Mouse (Mus musculus) monocyte, adult 2 months (primary cell): ENCODE data around the gene BC048403.
"Not testable (repeated sequence)": the region's sequence is repeated elsewhere in the genome, so short reads cannot be mapped to it uniquely, and the experiment has no call there.

Experiments
- DNase-seq, 2 experiments: peaks; one replicate each; pipeline ENCODE4 v3.0.0; 2022; ENCODE audit warnings: low spot score in 2 of 2, low read depth in 1 of 2

Gene BC048403

DNA sequence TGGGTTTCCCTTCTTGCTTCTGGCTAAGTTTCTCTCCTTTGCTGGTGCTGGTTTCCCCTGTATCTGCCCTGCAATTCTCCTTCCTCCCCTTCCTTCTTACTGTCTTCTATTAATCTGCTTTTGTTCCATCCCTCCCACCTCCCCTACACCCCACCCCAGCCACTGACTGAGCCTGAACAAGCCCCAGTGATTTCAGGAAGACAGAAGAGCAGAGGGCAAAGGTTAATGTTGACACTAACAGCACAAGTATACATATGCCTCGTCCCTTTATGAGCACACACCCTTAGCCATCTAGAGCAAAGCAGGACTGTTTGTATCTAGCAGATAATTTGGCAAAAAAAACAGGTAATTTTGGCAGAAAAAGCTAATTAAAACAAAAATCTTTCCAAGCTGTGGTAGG lies 16.1 kb downstream of the BC048403 start:
- DNase-seq, result no peak

DNA sequence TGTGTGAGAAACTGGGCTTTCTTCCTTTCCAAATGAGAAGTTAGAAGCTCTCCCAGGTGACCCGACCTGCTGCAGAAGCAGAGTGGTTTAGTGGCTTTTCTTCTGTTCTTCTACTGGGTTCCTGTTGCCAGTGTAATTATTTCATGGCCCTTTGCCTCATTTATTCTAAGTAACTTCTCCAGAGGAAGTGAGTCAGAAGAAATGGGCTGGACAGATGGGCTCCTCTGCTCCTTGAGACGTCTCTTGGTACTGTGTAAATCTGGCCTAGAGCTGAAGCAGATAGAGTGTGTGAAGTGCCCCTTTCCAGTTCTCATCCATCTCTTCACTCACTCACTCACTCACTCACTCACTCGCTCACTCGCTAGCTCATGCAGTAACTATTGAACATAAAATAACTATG lies 16.9 kb downstream of the BC048403 start:
- no peak for DNase-seq

DNA sequence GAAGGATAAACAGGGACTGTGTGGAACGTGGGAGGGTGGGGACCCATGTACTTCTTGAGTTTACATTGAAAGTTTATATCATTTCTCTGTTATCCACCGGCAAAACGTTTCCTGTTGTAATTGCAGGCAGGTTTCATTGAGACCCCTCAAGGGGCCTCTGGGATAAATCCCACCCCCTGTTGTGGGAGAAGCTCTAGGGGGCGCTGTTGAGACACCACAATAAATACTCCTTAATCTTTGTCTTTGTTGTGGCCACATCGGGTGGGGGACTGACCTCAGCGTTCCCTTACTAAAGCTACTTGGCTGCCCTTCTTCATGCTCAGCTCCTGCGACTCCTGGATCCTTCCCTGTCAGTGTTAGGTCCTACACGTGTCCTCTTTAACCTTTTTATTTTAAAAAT lies 19.4 kb downstream of the BC048403 start:
- DNase-seq, result no peak

DNA sequence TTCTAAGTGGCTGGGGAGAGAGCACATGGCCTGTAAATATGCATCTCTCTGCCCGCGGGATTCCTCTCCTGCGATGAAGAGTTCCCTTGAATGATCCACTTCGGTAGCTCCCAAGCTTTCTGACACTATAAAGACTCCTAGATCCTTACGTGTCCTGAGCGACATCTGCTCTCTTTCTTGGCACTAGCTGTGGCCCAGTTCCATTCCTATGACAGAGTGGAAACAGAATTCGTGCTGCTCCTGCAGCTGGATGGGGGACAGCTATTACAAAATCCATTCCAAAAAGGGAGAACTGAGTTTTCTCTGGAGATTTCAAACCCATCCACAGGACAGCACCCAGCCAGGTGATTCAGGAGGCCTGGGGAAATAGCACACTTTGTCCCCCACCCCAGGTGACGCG lies 22.4 kb downstream of the BC048403 start:
- DNase-seq, result no peak

DNA sequence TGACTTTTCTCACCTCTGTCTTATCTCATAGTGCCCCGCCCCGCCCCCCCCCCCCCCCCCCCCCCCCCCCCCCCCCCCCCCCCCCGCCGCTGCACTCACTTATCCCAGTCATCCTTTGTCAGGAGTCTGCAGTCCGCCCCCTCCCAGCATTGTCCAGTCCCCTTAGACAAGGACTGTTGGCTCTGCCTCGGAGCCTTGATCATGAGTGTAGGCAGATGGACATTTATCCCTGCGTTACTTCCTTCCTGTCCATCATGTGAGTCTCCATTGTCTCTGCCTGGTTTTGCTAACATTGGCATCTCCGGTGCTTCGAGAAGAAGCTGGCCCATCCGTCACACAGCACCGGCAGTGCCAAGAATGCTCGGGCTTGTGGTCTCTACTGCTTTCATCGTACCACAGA lies 23.5 kb downstream of the BC048403 start:
- no peak for DNase-seq

DNA sequence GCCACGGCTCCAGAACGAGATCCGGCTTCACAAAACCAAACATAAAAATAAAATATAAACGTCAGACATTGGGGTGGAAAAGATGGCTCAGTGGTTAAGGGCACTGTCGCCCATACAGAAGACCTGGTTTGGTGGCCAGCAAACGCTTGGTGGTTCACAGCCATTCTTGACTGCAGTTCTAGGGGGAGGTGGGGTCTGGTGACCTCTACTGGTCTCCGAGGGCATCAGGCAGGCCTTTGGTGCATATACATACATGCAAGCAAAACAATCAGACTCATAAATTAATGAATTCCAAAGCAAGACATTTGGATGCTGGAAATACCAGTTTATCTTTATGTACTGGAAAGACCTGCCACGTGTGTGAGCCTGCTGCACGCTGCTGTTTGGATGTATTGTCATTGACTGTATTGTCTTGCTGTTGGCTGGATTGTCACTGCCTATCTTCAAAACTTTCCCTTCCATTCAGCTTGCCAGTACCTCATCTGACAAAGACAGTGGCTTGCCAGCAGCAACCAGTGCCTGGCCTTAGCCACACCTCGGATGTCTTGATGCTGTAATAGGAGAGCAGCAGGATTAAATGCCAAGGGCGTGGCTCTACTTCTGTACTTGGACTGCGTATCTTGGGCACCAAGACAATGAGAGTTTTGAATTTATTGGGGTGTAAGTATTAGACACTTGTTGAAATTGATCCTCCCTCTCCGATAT lies 24.9 kb downstream of the BC048403 start:
- DNase-seq, result no peak

DNA sequence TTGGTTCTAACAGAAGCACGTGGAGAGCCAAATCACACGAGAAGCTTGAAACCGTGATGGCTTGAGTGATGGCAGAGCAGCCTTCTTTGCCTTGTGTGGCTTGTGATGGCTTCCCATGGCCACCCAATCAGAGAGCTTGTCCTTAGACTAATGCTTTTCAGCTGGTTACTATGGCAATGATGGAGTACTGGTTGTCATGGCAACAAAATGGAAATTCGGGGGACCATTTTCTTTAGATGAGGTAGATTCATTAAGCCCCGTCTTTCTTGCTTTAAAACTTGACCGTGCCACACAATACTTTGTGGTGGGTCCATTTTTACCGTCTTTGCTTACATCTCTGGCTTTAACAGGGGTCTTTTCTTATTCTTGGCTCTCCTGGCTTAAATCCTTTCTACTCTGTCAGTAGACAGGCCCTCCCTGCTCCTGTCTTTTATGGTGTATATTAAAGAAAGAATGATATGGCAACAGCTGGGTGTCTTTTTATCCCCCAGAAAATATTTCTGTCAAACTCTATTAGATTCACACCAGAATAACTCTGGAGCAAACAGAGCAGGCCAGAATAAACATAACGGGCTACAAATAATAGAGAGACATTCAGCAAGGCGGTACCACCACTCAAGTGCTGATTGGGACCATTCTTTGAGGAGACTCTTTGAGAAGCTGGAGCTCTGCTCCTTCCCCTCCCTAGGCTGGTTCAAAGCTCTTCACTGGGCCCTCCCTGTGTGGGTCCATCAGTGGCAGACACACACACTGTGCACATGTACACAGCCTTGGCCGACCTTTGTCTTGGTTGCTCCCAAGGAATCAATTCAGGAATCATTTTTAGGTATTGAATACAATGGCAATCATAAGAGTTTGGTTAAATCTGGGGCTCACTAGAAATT lies 25.7 kb downstream of the BC048403 start:
- DNase-seq, result no peak

DNA sequence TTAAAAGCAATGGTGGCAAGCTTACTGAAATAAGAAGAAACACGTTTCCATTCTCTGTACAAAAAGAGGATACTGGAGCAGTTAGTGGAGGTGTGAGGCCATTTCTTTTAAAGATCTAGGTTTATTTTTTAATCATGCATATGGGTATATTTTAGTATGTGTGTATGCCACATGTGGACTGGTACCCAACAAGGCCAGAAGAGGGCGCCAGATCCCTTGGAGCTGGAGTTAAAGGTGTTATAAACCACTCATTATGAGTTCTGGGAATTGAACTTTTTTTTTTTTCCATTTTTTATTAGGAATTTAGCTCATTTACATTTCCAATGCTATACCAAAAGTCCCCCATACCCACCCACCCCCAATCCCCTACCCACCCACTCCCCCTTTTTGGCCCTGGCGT lies 27.6 kb downstream of the BC048403 start:
- not testable (repeated sequence) for DNase-seq

DNA sequence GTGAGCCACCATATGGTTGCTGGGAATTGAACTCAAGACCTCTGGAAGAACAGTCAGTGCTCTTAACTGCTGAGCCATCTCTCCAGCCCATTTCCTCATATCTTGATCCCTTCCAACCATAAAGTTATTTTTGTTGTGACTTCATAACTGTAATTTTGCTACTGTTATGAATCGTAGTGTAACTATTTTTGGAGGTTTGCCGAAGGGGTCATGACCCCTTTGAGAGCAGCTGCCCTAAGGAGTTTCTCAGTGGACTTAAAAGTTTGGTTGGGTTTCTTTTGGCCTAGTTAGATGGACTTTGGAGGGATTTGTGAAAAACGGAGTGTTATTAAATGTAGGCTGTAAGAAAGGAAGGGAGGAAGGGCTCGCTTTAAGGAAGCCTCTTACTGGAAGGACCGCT lies 30.0 kb downstream of the BC048403 start:
- no peak for DNase-seq

DNA sequence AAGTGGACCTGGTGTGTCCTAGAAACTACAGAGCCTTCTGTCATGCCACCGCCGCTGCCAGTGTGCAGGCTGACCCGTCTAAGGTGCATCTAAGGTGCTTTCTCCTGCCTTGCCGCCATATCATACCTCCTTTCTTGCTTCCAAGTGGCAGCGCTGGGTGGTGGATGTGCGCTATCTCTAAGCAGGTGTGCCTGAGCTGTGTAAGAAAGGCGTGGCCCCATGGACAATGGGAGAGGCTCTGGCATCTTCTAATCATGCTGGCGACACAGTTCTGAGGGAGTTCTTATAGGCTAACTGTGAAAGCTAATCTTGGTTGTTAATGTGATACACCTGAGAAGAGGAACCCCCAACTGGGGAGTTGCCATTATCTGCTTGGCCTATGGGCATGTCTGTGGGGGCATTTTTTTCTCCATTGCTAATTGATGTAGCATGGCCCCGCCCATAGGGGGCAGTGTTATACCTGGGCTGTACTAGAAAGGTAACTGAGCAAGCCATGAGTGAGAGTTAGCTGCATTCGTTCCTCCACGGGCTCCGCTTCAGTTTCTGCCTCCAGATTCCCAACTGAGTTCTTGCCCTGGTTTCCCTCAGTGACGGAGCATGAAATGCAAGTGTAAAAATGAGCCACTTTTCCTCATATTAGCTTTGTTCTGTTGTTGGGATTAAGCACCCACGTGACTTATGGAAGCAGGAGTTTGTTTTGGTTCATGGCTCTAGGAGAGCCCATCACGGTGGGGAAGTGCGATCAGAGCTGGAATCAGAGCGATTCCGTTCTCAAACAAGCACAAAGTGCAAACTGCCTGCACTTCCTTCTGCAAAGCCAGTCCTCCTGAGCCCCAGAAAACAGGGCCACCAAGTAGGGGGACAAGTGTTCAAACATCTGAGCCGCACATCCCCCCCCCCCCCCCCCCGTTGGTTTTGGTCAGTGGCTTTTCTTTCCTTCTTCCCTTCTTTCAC lies 31.2 kb downstream of the BC048403 start:
- no peak for DNase-seq

DNA sequence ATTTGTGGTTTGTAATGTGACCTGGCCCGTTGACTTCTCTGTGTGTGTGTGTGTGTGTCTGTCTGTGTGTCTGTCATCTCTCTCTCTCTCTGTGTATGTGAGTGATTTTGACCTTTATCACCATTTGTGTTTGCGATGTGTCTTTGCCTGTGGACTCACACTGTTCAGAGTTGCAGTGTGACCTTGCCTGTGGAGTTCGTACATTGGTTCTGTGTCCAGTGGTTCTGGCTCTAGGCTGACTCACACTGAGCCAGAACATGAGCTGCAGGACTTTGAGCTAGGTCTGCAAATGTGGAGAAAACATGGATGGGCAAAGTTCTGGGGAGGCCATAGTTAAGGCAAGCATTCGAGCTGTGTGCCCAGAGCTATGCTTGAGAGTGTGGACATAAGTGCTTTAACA lies 34.1 kb downstream of the BC048403 start:
- DNase-seq, result no peak

DNA sequence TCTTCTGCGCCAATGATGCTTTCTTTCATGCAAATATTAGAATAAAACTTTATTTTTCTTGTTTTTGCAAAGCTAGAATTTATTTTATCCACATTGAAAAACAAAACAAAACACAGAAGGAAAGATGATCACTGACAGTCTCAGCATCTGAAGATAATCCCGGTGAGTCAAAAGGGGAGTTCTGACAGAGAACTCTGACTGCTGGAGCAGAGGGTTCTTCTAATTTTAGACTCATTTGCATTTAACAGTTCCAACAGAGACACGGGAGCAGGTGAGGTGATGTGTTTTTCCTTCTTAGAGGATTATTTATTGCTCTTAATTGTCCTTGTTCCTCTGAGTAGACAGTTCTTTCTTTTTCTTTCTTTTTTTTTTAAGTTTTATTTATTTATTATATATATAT lies 36.3 kb downstream of the BC048403 start:
- DNase-seq, result no peak

DNA sequence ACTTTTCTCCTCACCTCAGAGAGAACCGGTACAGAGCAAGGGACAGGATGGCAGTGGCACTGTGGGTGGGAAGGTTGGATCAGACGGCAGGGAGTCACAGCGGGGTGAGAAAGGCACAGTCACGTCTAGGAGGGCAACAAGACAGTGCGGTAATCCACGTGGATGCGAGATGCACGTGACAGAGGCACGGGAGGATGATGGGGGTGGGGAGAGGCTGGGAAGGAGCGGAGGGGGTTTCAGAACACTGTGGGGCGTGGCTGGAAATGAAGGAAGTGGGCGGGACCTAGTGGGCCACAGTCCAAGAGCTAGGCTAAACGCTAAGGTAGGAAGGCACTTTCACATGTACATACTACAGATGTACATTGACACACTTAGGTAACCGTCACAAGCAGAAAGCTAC lies 41.4 kb downstream of the BC048403 start:
- DNase-seq, result no peak

DNA sequence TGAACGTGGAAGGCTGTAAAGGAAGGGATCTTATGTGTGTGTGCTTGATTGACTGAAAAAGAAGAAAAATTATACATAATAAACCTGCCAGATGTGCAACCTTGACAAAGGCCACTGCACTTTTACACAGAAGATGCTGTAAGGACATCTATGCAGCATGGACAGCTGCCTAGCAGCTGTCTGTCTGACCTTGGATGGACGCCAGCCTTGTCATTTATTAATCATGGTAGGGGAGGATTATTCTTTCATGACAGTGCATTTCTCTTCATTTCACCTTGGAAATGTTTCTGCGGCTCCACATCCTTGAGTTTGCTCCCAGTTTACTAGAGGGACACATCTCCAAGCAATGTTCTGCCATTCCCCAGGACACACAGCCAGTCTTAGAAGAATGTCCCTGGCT lies 48.8 kb downstream of the BC048403 start:
- no peak for DNase-seq

DNA sequence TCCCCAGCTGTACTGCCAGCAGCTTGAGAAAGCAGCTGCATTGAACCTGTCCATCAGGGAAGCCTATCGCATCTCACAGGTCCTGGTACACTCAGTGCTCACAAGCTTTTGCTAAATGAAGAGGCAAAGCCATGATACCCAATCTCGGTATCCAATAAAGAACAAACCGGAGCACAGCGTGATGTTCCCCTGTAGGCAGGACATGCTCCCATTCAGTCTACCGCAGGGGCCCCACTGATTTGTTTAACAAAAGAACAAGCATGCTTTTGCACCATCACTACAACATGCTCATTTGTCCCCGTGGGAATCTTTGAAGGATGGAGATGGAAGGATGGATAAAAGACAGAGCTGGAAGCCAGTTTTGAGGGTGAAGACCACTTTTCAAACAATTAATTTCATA lies 50.3 kb downstream of the BC048403 start:
- DNase-seq, result no peak

DNA sequence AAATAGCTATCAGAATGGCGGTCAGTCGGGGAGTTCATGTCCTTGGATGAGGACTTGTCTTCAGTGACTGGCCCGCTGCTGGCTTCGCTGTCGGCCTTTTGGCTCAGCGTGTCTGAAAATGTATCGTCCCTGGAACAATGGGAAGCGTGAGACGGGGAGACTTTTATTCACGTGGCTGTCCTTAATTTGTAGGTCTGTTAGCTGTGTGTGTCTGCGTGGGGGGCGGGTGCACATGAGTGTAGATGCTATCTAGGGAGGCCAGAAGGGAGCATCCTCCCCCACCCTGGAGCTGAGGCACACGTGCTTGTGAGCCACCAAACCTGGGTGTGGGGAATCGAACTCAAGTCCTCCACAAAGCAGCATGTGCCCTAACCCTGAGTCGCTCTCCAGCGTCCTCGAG lies 52.9 kb downstream of the BC048403 start:
- DNase-seq, result no peak

DNA sequence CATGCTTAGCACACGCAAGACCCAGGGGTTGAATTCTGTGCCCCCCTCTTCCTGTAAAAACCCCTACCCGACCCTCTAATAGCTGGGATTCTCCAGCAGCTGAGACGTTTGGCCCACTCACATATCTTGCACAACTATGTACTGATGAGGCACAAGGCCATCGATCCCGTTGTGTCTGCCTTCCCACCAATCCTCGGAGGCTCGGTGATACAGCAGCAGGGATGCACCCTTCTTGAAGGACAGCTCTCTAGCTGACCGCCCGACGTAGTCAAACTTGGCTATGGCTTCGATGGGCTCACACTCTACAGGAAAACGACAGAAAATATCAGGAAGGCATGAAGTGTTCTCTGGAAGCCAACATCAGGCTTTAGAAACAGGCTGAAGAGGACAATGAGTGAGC lies 54.7 kb downstream of the BC048403 start:
- no peak for DNase-seq

DNA sequence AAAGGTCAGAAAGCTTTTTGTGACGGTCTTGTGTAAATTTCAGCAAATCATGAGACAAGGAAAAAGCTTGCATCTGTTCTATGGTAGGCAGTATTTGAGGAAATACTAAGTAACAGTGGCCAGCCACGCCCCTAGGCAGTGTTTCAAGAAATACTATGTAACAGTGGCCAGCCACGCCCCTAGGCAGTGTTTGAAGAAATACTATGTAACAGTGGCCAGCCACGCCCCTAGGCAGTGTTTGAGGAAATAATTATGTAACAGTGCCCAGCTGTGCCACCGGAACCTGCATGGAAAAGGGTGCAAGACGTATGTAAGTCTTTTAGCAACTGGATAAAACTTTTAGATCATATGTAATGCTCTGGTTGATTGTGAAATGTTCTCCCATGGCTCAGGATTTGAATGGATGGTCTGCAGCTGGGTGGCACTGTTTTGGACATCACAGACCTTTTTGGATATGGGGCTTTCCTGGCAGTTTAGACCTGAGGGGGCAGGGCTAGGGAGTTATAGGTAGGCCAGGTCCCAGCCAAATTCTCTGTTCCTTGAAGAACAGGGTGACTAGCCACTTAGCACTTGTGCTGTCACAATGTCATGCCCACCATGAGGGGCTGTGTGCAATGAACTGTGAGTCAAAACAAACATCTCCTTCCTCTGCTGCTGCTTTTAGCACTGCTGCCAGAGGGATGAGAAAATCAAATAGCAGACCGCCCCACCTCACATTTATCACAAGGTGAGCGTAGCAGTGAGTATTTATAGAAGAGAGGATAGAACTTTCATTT lies 56.5 kb downstream of the BC048403 start:
- DNase-seq, result peak; percentile 73 to 75

DNA sequence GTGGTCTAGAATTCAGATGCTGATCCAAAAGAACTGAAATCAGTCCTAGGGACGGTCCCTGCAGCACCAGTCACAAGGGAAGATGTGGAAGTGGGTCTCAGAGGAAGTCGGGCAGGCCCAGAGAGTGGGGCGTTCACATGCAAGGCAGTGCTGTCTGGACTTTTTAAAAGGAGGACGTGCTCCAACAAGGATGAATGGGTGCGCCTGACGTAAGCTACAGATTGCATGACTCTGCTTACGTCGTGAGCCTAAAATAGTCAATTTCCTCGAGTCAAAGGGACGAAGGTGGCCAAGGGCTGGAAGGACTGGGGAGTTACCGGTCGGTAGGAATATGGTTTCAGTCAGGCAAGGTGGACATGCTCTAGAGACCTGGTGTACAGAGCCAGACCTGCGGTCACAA lies 60.3 kb downstream of the BC048403 start:
- no peak for DNase-seq
